Mouse (Mus musculus) left cerebral cortex, adult 9 months (tissue): ENCODE results near the gene 5430402E10Rik.
"Not testable (repeated sequence)": the region's sequence is repeated elsewhere in the genome, so short reads cannot be mapped to it uniquely, and the experiment has no call there.

Experiments
- DNase-seq, 2 experiments: peaks; one replicate each; pipeline ENCODE4 v3.0.0; 2022; ENCODE audit warnings: low spot score in 2 of 2

The 5430402E10Rik gene

GRCm38 (mm10) chrX:77924962-77925361 is at the start of gene 5430402E10Rik:
TSS of gene 5430402E10Rik (minus strand) at chrX:77925062.
- DNase-seq: not testable (repeated sequence)

DNA sequence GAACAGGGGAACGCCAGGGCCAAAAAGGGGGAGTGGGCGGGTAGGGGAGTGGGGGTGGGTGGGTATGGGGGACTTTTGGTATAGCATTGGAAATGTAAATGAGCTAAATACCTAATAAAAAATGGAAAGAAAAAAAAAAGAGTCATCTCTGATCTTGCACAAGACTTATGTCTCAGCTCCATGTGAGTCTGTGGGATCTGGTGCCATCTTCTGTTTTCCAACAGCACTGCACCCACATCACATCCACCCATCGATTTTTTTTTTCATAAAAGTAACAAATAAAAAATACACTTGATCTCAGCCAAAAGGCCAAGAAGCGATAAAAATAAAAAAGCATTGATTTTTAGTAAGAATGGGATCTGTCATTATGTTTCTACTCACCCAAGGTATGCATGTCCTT is 44.8 kb downstream of the 5430402E10Rik start:
- DNase-seq: not testable (repeated sequence)
